14 mouse cellular contexts compared by ENCODE assay signal in the genomic region with DNA sequence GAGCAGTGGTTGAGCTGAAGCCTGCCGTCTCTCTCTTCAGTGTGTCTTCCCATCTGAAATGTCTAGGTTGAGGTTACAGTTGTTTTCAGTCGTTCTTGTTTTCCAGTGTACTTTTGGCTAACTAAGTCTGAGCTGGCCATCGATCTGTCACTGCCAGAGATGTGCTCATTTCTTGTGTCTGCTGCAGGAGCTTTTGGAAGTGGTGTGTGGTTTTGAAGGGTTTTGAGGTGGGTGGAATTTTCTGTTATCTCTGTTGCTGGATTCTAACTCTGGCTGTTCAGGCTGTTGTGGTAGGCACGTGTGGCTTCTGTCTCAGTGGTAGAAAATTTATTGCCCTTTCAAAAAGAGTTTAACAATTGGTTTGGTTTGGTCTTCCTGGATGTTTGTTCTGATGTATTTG. TPM values are rescaled to one million over a fixed set of nuclear protein-coding genes. Genes with fewer than 3 reads are reported as not detected.
DNase-seq lines count a peak whose midpoint lies in the region; ATAC-seq and TF ChIP-seq lines count a peak whose summit lies in the region.
"Had no signal": no experiment of that assay in that cellular context is flagged by ENCODE, and none has a peak within 500 bp of the region (broad histone marks: within the 10 kb centered on the region; RNA-seq: fewer than 3 reads in every experiment).

No protein-coding gene starts in this region.

- H3K4me2 ChIP-seq in liver, postnatal 0 days (ENCODE audit: low read depth, low read length): peak overlapping the region; percentile 91
- H3K4me2 ChIP-seq: embryonic facial prominence, embryonic 13.5 days; forebrain, embryonic 12.5 days; hindbrain, embryonic 15.5 days had no signal

- no peak for TF ChIP-seq EP300 in liver, postnatal 0 days (IDR thresholded peaks at IDR 0.05; ENCODE audit: low read depth)

- H3K9ac ChIP-seq in liver, postnatal 0 days (replicated peaks): peak overlapping the region; percentile 48; the same call in 1 of the 2 replicates
- H3K9ac ChIP-seq: embryonic facial prominence, embryonic 13.5 days; forebrain, embryonic 12.5 days; hindbrain, embryonic 15.5 days; lung, embryonic 14.5 days had no signal

- H3K4me1 ChIP-seq in spleen, adult 2 months (ENCODE audit: control insufficient read depth, insufficient read depth, insufficient read length): peaks cover 61% of the 10 kb centered on the region
- H3K4me1 ChIP-seq in brown adipose tissue, adult 24 weeks (ENCODE audit: control insufficient read depth, insufficient read depth, insufficient read length, low read length): peaks cover 68% of the 10 kb centered on the region
- H3K4me1 ChIP-seq in liver, postnatal 0 days (ENCODE audit: insufficient read depth): peaks cover 91% of the 10 kb centered on the region

- peak overlapping the region; percentile 92; the same call in 1 of the 2 replicates for H3K27ac ChIP-seq in gastrocnemius, adult 2 months
- H3K27ac ChIP-seq in spleen, adult 2 months (ENCODE audit: insufficient read depth, low read length): peak overlapping the region; percentile 87
- H3K27ac ChIP-seq in brown adipose tissue, adult 24 weeks (replicated peaks; ENCODE audit: low read depth, low read length): 0 out of 2 replicates have a peak overlapping the region, but pooled peaks have one; percentile 12
- peak overlapping the region; percentile 95 for H3K27ac ChIP-seq in liver, postnatal 0 days (ENCODE audit: low read depth)
- H3K27ac ChIP-seq: embryonic facial prominence, embryonic 13.5 days; forebrain, embryonic 12.5 days; hindbrain, embryonic 15.5 days had no signal

- ATAC-seq in liver, postnatal 0 days: no peak

- peak overlapping the region; percentile 83 for H3K4me3 ChIP-seq in gastrocnemius, adult 2 months
- H3K4me3 ChIP-seq in spleen, adult 2 months (ENCODE audit: extremely low read depth, insufficient read depth, insufficient read length): peak overlapping the region; percentile 52
- 0 out of 2 replicates have a peak overlapping the region, but pooled peaks have one; percentile 6 for H3K4me3 ChIP-seq in brown adipose tissue, adult 24 weeks (ENCODE audit: insufficient read depth, low read depth, low read length)
- H3K4me3 ChIP-seq in liver, postnatal 0 days (ENCODE audit: low read depth, low read length): peak overlapping the region; percentile 90; the same call in 1 of the 2 replicates
- H3K4me3 ChIP-seq: embryonic facial prominence, embryonic 13.5 days; forebrain, embryonic 12.5 days; hindbrain, embryonic 15.5 days had no signal

- TF ChIP-seq CTCF in gastrocnemius, adult 2 months (IDR thresholded peaks at IDR 0.05): no peak
- no peak for TF ChIP-seq CTCF in spleen, adult 2 months (IDR thresholded peaks at IDR 0.05; ENCODE audit: extremely low read depth, insufficient read depth, insufficient read length, insufficient replicate concordance)
- no peak for TF ChIP-seq CTCF in liver, postnatal 0 days (IDR thresholded peaks at IDR 0.05; ENCODE audit: low read depth)

- peak; percentile 3 for DNase-seq in gastrocnemius, adult 2 months
- no peak for DNase-seq in gastrocnemius, postnatal 10 days
- no peak for DNase-seq in spleen, adult 2 months (ENCODE audit: low read depth in 1 of 2, low spot score in 2 of 2)
- no peak for DNase-seq in spleen, postnatal 4 days (ENCODE audit: low spot score in 2 of 2)
- DNase-seq in liver, postnatal 0 days: no peak
- no peak for DNase-seq in c-Kit-positive CD71-positive TER-119-positive erythroid progenitor cells, embryonic 14.5 days (ENCODE audit: low spot score)
- DNase-seq in Muller cell, postnatal 12 days (ENCODE audit: inconsistent ontology term): no peak
- DNase-seq: cerebellum, adult 18-20 months; lung, embryonic 14.5 days; spleen, adult 18-20 months had no signal

- intact Hi-C loops in gastrocnemius, adult 2 months (cut with DNase I): no loop called here

- no peak for TF ChIP-seq POLR2A in spleen, adult 2 months (IDR thresholded peaks at IDR 0.05; ENCODE audit: low read depth, low read length)

- WGBS in spleen, adult 2 months: 14% methylated on average over 4 of the region's 4 CpGs
- 24% methylated on average over 4 of the region's 4 CpGs for WGBS in liver, postnatal 0 days (ENCODE audit: insufficient replicate concordance)

- no peaks in the 10 kb centered on the region for H3K27me3 ChIP-seq in spleen, adult 2 months (ENCODE audit: control insufficient read depth, insufficient read depth, low read length)
- no peaks in the 10 kb centered on the region for H3K27me3 ChIP-seq in liver, postnatal 0 days (ENCODE audit: insufficient read depth, low read length)
- H3K27me3 ChIP-seq: hindbrain, embryonic 15.5 days had no signal

- H3K36me3 ChIP-seq in spleen, adult 2 months (ENCODE audit: control insufficient read depth, insufficient read depth, low read length): peaks cover 11% of the 10 kb centered on the region
- H3K36me3 ChIP-seq in liver, postnatal 0 days (replicated peaks; ENCODE audit: insufficient read depth, low read length): peaks cover 8% of the 10 kb centered on the region
- H3K36me3 ChIP-seq: embryonic facial prominence, embryonic 13.5 days; forebrain, embryonic 12.5 days; hindbrain, embryonic 15.5 days had no signal

- H3K9me3 ChIP-seq in liver, postnatal 0 days (ENCODE audit: low read length): no peaks in the 10 kb centered on the region
- H3K9me3 ChIP-seq: embryonic facial prominence, embryonic 13.5 days; forebrain, embryonic 12.5 days; hindbrain, embryonic 15.5 days had no signal

RNA-seq across cellular contexts. Expression of a gene that starts 4.2 kb away (rescaled TPM):
- 1 to 10 TPM; 5.1 to 6.5 TPM for total RNA-seq in gastrocnemius, adult 2 months (2021)
- total RNA-seq in gastrocnemius, postnatal 10 days (2021): 10 to 100 TPM in 1 of 2 experiments, 1 to 10 TPM in 1; 9.4 to 11.8 TPM
- 83.4 and 91.5 TPM in 2 replicates for polyA plus RNA-seq in spleen, adult 2 months (2012; rRNA removed)
- polyA plus RNA-seq in brown adipose tissue, adult 24 weeks (2012; ENCODE audit: insufficient read depth, insufficient read length, missing spikeins): 5.5 and 8.6 TPM in 2 replicates
- polyA plus RNA-seq in liver, postnatal 0 days (2015; fragmentation: Nextera tagmentation; extraction: Ambion mirVana): 8.7 and 9.5 TPM in 2 replicates

RNA-seq across cellular contexts. Expression of a gene that starts 47.1 kb away (rescaled TPM):
- not detected for total RNA-seq in gastrocnemius, adult 2 months (2021)
- under 1 TPM; 0.42 to 0.70 TPM for total RNA-seq in gastrocnemius, postnatal 10 days (2021)
- 138 and 180 TPM in 2 replicates for polyA plus RNA-seq in spleen, adult 2 months (2012; rRNA removed)
- polyA plus RNA-seq in brown adipose tissue, adult 24 weeks (2012; ENCODE audit: insufficient read depth, insufficient read length, missing spikeins): 0.58 TPM in 1 of 2 replicates, not detected in the other
- polyA plus RNA-seq in liver, postnatal 0 days (2015; fragmentation: Nextera tagmentation; extraction: Ambion mirVana): 0.70 TPM in 2 replicates

Comparison
In these comparisons a context has a peak if more than half of its experiments do, and no peak if none do; other contexts are left out.
1. H3K27ac ChIP-seq: peak in every context shown above with its lines; median percentile 95 in liver, postnatal 0 days; 92 in gastrocnemius, adult 2 months; 87 in spleen, adult 2 months; 12 in brown adipose tissue, adult 24 weeks.
2. H3K4me3 ChIP-seq: peak in every context shown above with its lines; median percentile 90 in liver, postnatal 0 days; 83 in gastrocnemius, adult 2 months; 52 in spleen, adult 2 months; 6 in brown adipose tissue, adult 24 weeks.
3. RNA of a gene that starts 47.1 kb away (polyA plus RNA-seq): 138 to 180 TPM in spleen, adult 2 months; 0.70 TPM in liver, postnatal 0 days and 0.58 TPM in brown adipose tissue, adult 24 weeks; every median in the first group is over 10 times any median in the second.